In genomic region chr5:77762426-77763042, GRCm38 (mm10) we compare ENCODE assay signal across 17 mouse cellular contexts.
DNase-seq lines count a peak whose midpoint lies in the region; ATAC-seq lines count a peak whose summit lies in the region.
"Had no signal": no experiment of that assay in that cellular context is flagged by ENCODE, and none has a peak within 500 bp of the region (broad histone marks: within the 10 kb centered on the region; RNA-seq: fewer than 3 reads in every experiment).

No protein-coding gene starts in this region.

- no peak overlapping the region for H3K4me2 ChIP-seq in kidney, embryonic 16.5 days (replicated peaks; ENCODE audit: low read depth, low read length)
- no peak overlapping the region for H3K4me2 ChIP-seq in embryonic facial prominence, embryonic 14.5 days (ENCODE audit: low read depth, low read length)
- H3K4me2 ChIP-seq: heart, embryonic 11.5 days; liver, embryonic 13.5 days had no signal

- no peaks in the 10 kb centered on the region for H3K36me3 ChIP-seq in kidney, embryonic 16.5 days (ENCODE audit: insufficient read depth, low read length)
- no peaks in the 10 kb centered on the region for H3K36me3 ChIP-seq in embryonic facial prominence, embryonic 14.5 days (ENCODE audit: control insufficient read depth, insufficient read depth, low read length)
- H3K36me3 ChIP-seq: limb, embryonic 10.5 days; liver, embryonic 13.5 days had no signal

- no peaks in the 10 kb centered on the region for H3K9me3 ChIP-seq in kidney, embryonic 16.5 days (ENCODE audit: low read length)
- H3K9me3 ChIP-seq in embryonic facial prominence, embryonic 14.5 days (ENCODE audit: control insufficient read depth, low read length): no peaks in the 10 kb centered on the region
- H3K9me3 ChIP-seq: limb, embryonic 10.5 days had no signal

- H3K4me3 ChIP-seq in kidney, embryonic 16.5 days (ENCODE audit: low read length): no peak overlapping the region
- H3K4me3 ChIP-seq in embryonic facial prominence, embryonic 14.5 days (ENCODE audit: low read depth, low read length): no peak overlapping the region
- H3K4me3 ChIP-seq: limb, embryonic 10.5 days; liver, embryonic 13.5 days had no signal

- DNase-seq in embryo, embryonic 11 days: peak; percentile 4
- no peak for DNase-seq in embryo, embryonic 10 days (ENCODE audit: low spot score)
- no peak for DNase-seq in kidney, postnatal 14 days
- DNase-seq in Muller cell, postnatal 12 days (ENCODE audit: inconsistent ontology term): peak; percentile 93
- DNase-seq in embryonic facial prominence, embryonic 14.5 days (ENCODE audit: low spot score): peak; percentile 35
- no peak for DNase-seq in gastrocnemius, postnatal 4 days (ENCODE audit: low spot score in 2 of 2)
- DNase-seq: cerebellum, adult 11 months; gastrocnemius, postnatal 10 days; kidney, postnatal 10 days; liver, embryonic 13.5 days; lung, postnatal 36 days; right cerebral cortex, adult 18-20 months; spleen, adult 18-20 months had no signal

- no peaks in the 10 kb centered on the region for H3K4me1 ChIP-seq in kidney, embryonic 16.5 days (ENCODE audit: insufficient read depth, low read length)
- no peaks in the 10 kb centered on the region for H3K4me1 ChIP-seq in embryonic facial prominence, embryonic 14.5 days (ENCODE audit: control insufficient read depth, insufficient read depth, low read length)
- H3K4me1 ChIP-seq: limb, embryonic 10.5 days; liver, embryonic 13.5 days had no signal

- no peaks in the 10 kb centered on the region for H3K27me3 ChIP-seq in kidney, embryonic 16.5 days (ENCODE audit: insufficient read depth, low read length)
- no peaks in the 10 kb centered on the region for H3K27me3 ChIP-seq in embryonic facial prominence, embryonic 14.5 days (replicated peaks; ENCODE audit: control insufficient read depth, insufficient read depth, low read length)
- H3K27me3 ChIP-seq: liver, embryonic 13.5 days had no signal

- WGBS in kidney, embryonic 16.5 days: 27% methylated on average over 6 of the region's 6 CpGs
- 32% methylated on average over 6 of the region's 6 CpGs for WGBS in embryonic facial prominence, embryonic 14.5 days

- H3K9ac ChIP-seq in kidney, embryonic 16.5 days (replicated peaks; ENCODE audit: low read length): no peak overlapping the region
- no peak overlapping the region for H3K9ac ChIP-seq in embryonic facial prominence, embryonic 14.5 days (ENCODE audit: low read depth, low read length)
- H3K9ac ChIP-seq: liver, embryonic 13.5 days had no signal

- no peak overlapping the region for H3K27ac ChIP-seq in kidney, embryonic 16.5 days (ENCODE audit: low read length)
- H3K27ac ChIP-seq in embryonic facial prominence, embryonic 14.5 days (replicated peaks; ENCODE audit: low read depth, low read length): no peak overlapping the region
- H3K27ac ChIP-seq: limb, embryonic 10.5 days; liver, embryonic 13.5 days; stomach, postnatal 0 days had no signal

- peak; percentile 82; the same call in 1 of the 2 replicates for ATAC-seq in kidney, embryonic 16.5 days (ENCODE audit: low FRiP score, low TSS enrichment)
- peak; percentile 71; the same call in 1 of the 2 replicates for ATAC-seq in embryonic facial prominence, embryonic 14.5 days (ENCODE audit: low read depth)

Comparison
In these comparisons a context has a peak if more than half of its experiments do, and no peak if none do; other contexts are left out.
1. DNase-seq: peak in embryo, embryonic 11 days (single experiment), Muller cell, postnatal 12 days (single experiment) and embryonic facial prominence, embryonic 14.5 days (single experiment); none in embryo, embryonic 10 days (single experiment), kidney, postnatal 14 days (single experiment) and gastrocnemius, postnatal 4 days (0 of 2).